Mouse (Mus musculus): Measurements from ENCODE around the gene Olfr1054. TPM values are rescaled to one million over a fixed set of nuclear protein-coding genes. Genes with fewer than 3 reads are reported as not detected.
"Not testable (repeated sequence)": the region's sequence is repeated elsewhere in the genome, so short reads cannot be mapped to it uniquely, and the experiment has no call there.

The Olfr1054 gene
- polyA plus RNA-seq (2015; fragmentation: Nextera tagmentation; extraction: Ambion mirVana), result not detected in 2 replicates

DNA sequence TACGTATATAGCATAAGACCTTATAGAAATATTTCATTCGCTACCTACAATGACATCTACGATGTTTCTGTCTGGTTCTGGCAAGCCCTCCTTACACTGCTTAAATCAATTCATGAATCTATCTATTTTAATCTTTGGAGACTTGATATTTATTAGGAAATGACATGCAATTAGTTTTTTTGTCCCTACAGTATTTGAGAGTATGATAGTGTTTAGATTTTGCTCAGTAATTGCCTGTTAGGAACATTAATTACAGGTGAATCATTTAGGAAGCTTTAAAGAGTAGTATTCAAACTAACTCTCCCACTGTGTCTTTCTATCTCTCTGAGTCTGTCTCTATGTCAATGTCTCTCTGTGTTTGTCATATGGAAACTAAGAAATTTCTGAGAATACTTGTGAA is at the start of gene Olfr1054:
Gene Olfr1054 (minus strand): TSS at position 101 of the 400 bp plus-strand sequence.
- Histone ChIP-seq H3K36me3 (no peaks in the 10 kb centered on the region), H3K4me1 (no peaks in the 10 kb centered on the region), H3K9me3 (no peaks in the 10 kb centered on the region), H3K4me2 (no peak within 1 kb of the TSS), H3K27ac (no peak within 1 kb of the TSS), H3K9ac (no peak within 1 kb of the TSS), H3K27me3 (no peaks in the 10 kb centered on the region), H3K4me3 (no peak within 1 kb of the TSS)
- no peak for ATAC-seq (ENCODE audit: insufficient number of reproducible peaks, low FRiP score, low TSS enrichment, low read depth)
- 82% methylated on average over 3 of the region's 3 CpGs for WGBS

DNA sequence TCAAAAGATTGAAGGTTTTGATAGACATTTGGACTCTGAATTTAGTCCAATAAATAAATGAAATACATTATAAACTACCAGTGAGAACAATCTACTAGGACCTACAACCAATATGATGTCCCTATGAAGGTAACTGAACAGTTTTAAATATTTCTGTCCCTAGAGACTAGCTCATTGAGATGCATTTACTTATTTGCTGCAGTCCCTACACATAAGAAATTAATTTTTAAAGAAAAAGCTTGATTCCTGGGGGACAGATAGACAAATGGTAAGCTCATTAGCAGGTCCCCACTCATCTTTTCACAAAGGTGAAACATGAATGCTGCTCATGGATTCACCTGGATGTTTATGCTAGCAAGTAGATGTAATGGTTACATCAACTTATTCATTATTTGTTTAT is 43.1 kb upstream of the Olfr1054 start, which contains the start of gene Olfr1057:
Gene Olfr1057 (minus strand): TSS at position 101 of the 400 bp plus-strand sequence.
- Histone ChIP-seq H3K27me3 (no peaks in the 10 kb centered on the region), H3K4me3 (no peak within 1 kb of the TSS), H3K27ac (no peak within 1 kb of the TSS), H3K4me1 (no peaks in the 10 kb centered on the region), H3K4me2 (no peak within 1 kb of the TSS), H3K9ac (no peak within 1 kb of the TSS), H3K36me3 (no peaks in the 10 kb centered on the region), H3K9me3 (no peaks in the 10 kb centered on the region)
- no peak for ATAC-seq (ENCODE audit: insufficient number of reproducible peaks, low FRiP score, low TSS enrichment, low read depth)

DNA sequence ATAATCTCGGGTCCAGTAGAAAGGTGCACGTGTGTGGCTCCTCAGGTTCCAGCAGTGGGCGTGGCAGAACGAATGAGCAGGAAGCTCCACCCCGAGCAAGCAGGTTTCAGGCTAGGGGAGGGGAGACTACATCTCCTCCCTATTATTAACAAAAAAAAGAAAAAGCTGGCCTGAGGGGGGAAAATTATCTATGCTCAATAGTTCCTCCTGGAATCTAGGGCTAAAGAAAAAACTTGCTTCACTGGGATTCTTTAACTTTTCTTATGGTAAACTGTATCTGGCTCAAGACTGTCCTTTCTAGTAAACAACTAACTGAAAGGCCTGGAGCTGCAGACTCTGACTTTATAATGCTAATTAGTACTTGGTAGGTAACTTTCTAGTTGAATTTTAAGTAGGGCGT is 31.1 kb upstream of the Olfr1054 start:
- 83% methylated on average over 1 of the region's 6 CpGs for WGBS
- not testable (repeated sequence) for H3K4me1 ChIP-seq; ATAC-seq (ENCODE audit: insufficient number of reproducible peaks, low FRiP score, low TSS enrichment, low read depth); H3K27me3 ChIP-seq; H3K36me3 ChIP-seq; H3K9me3 ChIP-seq; H3K4me2 ChIP-seq; H3K9ac ChIP-seq; H3K27ac ChIP-seq; H3K4me3 ChIP-seq

DNA sequence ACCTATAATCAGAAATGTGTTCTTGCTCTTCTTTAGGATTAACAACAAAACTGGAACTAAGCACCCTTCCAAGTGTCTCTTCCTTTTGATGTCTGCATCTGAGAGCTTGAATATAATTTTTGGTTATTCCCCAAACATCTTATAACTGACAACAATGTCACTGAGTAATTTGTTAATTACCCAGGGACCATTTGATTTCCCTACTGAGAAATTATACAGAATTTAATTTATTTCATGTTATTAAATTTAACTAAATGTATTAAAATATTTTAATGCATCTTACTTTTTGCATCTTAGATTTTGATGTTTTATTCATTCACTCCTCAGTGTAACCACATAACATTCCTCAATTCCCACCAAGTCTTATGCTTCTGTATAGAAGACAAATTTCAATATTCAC is 27.1 kb upstream of the Olfr1054 start, which contains the start of gene Olfr1056:
Gene Olfr1056 (minus strand): TSS at position 101 of the 400 bp plus-strand sequence.
- Histone ChIP-seq H3K9me3 (no peaks in the 10 kb centered on the region), H3K4me3 (no peak within 1 kb of the TSS), H3K36me3 (no peaks in the 10 kb centered on the region), H3K27me3 (no peaks in the 10 kb centered on the region), H3K27ac (no peak within 1 kb of the TSS), H3K4me2 (no peak within 1 kb of the TSS), H3K4me1 (no peaks in the 10 kb centered on the region), H3K9ac (no peak within 1 kb of the TSS)
- ATAC-seq (ENCODE audit: insufficient number of reproducible peaks, low FRiP score, low TSS enrichment, low read depth), result no peak

DNA sequence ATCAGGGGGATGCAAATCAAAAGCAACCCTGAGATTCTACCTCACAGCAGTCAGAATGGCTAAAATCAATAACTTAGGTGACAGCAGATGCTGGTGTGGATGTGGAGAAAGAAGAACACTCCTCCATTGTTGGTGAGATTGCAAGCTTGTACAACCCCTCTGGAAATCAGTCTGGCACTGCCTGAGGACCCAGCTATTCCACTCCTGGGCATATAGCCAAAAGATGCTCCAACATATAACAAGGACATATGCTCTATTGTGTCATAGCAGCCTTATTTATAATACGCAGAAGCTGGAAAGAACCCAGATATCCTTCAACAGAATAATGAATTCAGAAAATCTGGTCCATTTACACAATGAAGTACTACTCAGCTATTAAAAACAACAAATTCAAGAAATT is 16.5 kb upstream of the Olfr1054 start:
- not testable (repeated sequence) for H3K27ac ChIP-seq; H3K9ac ChIP-seq; H3K4me3 ChIP-seq; ATAC-seq (ENCODE audit: insufficient number of reproducible peaks, low FRiP score, low TSS enrichment, low read depth); H3K9me3 ChIP-seq; H3K4me2 ChIP-seq; H3K27me3 ChIP-seq; H3K36me3 ChIP-seq; H3K4me1 ChIP-seq
- 94% methylated on average over 1 of the region's 1 CpGs for WGBS

DNA sequence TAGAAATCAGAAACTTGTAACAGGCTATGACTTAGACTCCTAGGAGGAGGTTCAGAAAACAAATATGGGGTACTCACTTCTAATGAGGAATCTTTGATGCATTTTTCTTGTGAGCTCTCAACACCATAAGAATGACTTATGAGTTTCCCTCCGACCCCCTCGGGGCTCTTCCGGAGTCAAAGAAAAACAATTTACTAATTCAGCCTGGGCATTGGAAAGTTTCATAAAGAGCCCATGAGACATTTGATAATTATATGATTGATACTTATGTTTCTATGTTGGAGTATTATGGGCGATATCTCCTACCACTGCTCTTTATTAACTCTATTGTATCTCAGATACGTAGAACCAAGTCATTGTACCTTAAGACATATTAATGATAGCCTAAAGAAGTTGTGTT is 15.0 kb upstream of the Olfr1054 start, which contains the start of gene Olfr1055:
Gene Olfr1055 (minus strand): TSS at position 101 of the 400 bp plus-strand sequence.
- no peak for ATAC-seq (ENCODE audit: insufficient number of reproducible peaks, low FRiP score, low TSS enrichment, low read depth)
- 85% methylated on average over 5 of the region's 5 CpGs for WGBS
- Histone ChIP-seq H3K27ac (no peak within 1 kb of the TSS), H3K9ac (no peak within 1 kb of the TSS), H3K4me3 (no peak within 1 kb of the TSS), H3K4me1 (no peaks in the 10 kb centered on the region), H3K4me2 (no peak within 1 kb of the TSS), H3K36me3 (no peaks in the 10 kb centered on the region), H3K27me3 (no peaks in the 10 kb centered on the region), H3K9me3 (no peaks in the 10 kb centered on the region)

DNA sequence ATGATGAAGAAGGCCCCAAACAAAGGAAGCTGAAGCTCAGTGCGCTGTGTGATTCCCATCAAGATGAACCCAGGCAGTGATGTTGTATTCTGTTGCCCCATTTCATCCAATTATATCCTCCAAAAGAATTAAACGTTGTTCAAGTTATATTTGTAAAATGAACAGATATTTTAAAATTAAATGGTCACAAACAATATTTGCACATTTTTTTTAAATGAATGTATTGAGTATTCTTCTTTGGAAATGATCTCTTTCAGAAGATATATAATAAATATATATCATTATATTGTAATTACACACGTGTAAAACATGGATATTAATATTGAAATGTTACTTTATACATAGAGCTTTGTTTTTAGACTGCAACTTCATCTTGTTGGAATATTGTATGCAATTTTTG is 20.0 kb downstream of the Olfr1054 start, which contains the start of gene Olfr1053:
Gene Olfr1053 (minus strand): TSS at position 101 of the 400 bp plus-strand sequence.
- Histone ChIP-seq H3K36me3 (no peaks in the 10 kb centered on the region), H3K27me3 (no peaks in the 10 kb centered on the region), H3K9me3 (no peaks in the 10 kb centered on the region), H3K4me3 (no peak within 1 kb of the TSS), H3K9ac (no peak within 1 kb of the TSS), H3K4me1 (no peaks in the 10 kb centered on the region), H3K4me2 (no peak within 1 kb of the TSS), H3K27ac (no peak within 1 kb of the TSS)
- ATAC-seq (ENCODE audit: insufficient number of reproducible peaks, low FRiP score, low TSS enrichment, low read depth), result no peak
- WGBS, result 65% methylated on average over 3 of the region's 3 CpGs

DNA sequence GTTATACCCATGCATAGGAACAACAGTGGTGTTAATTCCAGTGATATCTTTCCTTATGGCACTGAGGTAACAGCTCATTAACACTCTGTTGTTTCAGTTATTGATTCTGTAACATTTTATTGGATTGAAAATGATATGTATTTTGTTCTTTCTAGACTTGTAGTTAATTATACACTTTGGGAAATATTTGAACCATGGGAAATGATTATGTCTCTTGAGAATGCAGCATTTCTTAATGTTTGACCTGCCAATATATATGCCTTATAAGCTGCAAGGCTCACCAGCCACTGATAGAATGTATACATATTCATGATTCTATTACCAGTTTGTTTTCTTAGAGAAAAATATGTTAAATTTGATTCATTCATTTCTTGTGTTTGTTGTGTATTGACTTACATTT is 43.1 kb downstream of the Olfr1054 start, which contains the start of gene Olfr1052:
Gene Olfr1052 (plus strand): TSS at position 301 of the 400 bp plus-strand sequence.
- Histone ChIP-seq H3K4me2 (no peak within 1 kb of the TSS), H3K36me3 (no peaks in the 10 kb centered on the region), H3K4me1 (no peaks in the 10 kb centered on the region), H3K4me3 (no peak within 1 kb of the TSS), H3K9ac (no peak within 1 kb of the TSS), H3K9me3 (no peaks in the 10 kb centered on the region), H3K27me3 (no peaks in the 10 kb centered on the region), H3K27ac (no peak within 1 kb of the TSS)
- ATAC-seq (ENCODE audit: insufficient number of reproducible peaks, low FRiP score, low TSS enrichment, low read depth), result no peak

Other genes with a start within 250 kb of the Olfr1054 start
- gene Olfr1037, start 248.0 kb downstream of the Olfr1054 start, polyA plus RNA-seq (2015; fragmentation: Nextera tagmentation; extraction: Ambion mirVana), result not detected in 2 replicates
- not detected in 2 replicates for gene Olfr1039, start 199.5 kb downstream of the Olfr1054 start, polyA plus RNA-seq (2015; fragmentation: Nextera tagmentation; extraction: Ambion mirVana)
- not detected in 2 replicates for gene Olfr1040, start 188.7 kb downstream of the Olfr1054 start, polyA plus RNA-seq (2015; fragmentation: Nextera tagmentation; extraction: Ambion mirVana)
- not detected in 2 replicates for gene Olfr1042, start 173.6 kb downstream of the Olfr1054 start, polyA plus RNA-seq (2015; fragmentation: Nextera tagmentation; extraction: Ambion mirVana)
- not detected in 2 replicates for gene Olfr1043, start 167.9 kb downstream of the Olfr1054 start, polyA plus RNA-seq (2015; fragmentation: Nextera tagmentation; extraction: Ambion mirVana)
- gene Olfr1044, start 157.6 kb downstream of the Olfr1054 start, polyA plus RNA-seq (2015; fragmentation: Nextera tagmentation; extraction: Ambion mirVana), result not detected in 2 replicates
- not detected in 2 replicates for gene Olfr52, start 149.8 kb downstream of the Olfr1054 start, polyA plus RNA-seq (2015; fragmentation: Nextera tagmentation; extraction: Ambion mirVana)
- not detected in 2 replicates for gene Olfr1045, start 132.4 kb downstream of the Olfr1054 start, polyA plus RNA-seq (2015; fragmentation: Nextera tagmentation; extraction: Ambion mirVana)
- gene Olfr1046, start 116.1 kb downstream of the Olfr1054 start, polyA plus RNA-seq (2015; fragmentation: Nextera tagmentation; extraction: Ambion mirVana), result not detected in 2 replicates
- gene Olfr1047, start 104.0 kb downstream of the Olfr1054 start, polyA plus RNA-seq (2015; fragmentation: Nextera tagmentation; extraction: Ambion mirVana), result not detected in 2 replicates
- not detected in 2 replicates for gene Olfr1048, start 95.1 kb downstream of the Olfr1054 start, polyA plus RNA-seq (2015; fragmentation: Nextera tagmentation; extraction: Ambion mirVana)
- gene Olfr1049, start 77.1 kb downstream of the Olfr1054 start, polyA plus RNA-seq (2015; fragmentation: Nextera tagmentation; extraction: Ambion mirVana), result not detected in 2 replicates
- gene Olfr1051, start 56.3 kb downstream of the Olfr1054 start, polyA plus RNA-seq (2015; fragmentation: Nextera tagmentation; extraction: Ambion mirVana), result not detected in 2 replicates
- not detected in 2 replicates for gene Olfr1052, start 43.0 kb downstream of the Olfr1054 start, polyA plus RNA-seq (2015; fragmentation: Nextera tagmentation; extraction: Ambion mirVana)
- not detected in 2 replicates for gene Olfr1053, start 20.1 kb downstream of the Olfr1054 start, polyA plus RNA-seq (2015; fragmentation: Nextera tagmentation; extraction: Ambion mirVana)
- gene Olfr1055, start 14.9 kb upstream of the Olfr1054 start, polyA plus RNA-seq (2015; fragmentation: Nextera tagmentation; extraction: Ambion mirVana), result not detected in 2 replicates
- gene Olfr1056, start 27.0 kb upstream of the Olfr1054 start, polyA plus RNA-seq (2015; fragmentation: Nextera tagmentation; extraction: Ambion mirVana), result not detected in 2 replicates
- not detected in 2 replicates for gene Olfr1057, start 43.0 kb upstream of the Olfr1054 start, polyA plus RNA-seq (2015; fragmentation: Nextera tagmentation; extraction: Ambion mirVana)
- not detected in 2 replicates for gene Olfr1058, start 53.1 kb upstream of the Olfr1054 start, polyA plus RNA-seq (2015; fragmentation: Nextera tagmentation; extraction: Ambion mirVana)
- gene Olfr1061, start 78.6 kb upstream of the Olfr1054 start, polyA plus RNA-seq (2015; fragmentation: Nextera tagmentation; extraction: Ambion mirVana), result not detected in 2 replicates
- not detected in 2 replicates for gene Olfr1062, start 91.3 kb upstream of the Olfr1054 start, polyA plus RNA-seq (2015; fragmentation: Nextera tagmentation; extraction: Ambion mirVana)
- not detected in 2 replicates for gene Olfr1065, start 115.2 kb upstream of the Olfr1054 start, polyA plus RNA-seq (2015; fragmentation: Nextera tagmentation; extraction: Ambion mirVana)
- gene Olfr1066, start 120.8 kb upstream of the Olfr1054 start, polyA plus RNA-seq (2015; fragmentation: Nextera tagmentation; extraction: Ambion mirVana), result not detected in 2 replicates
- not detected in 2 replicates for gene Olfr228, start 152.0 kb upstream of the Olfr1054 start, polyA plus RNA-seq (2015; fragmentation: Nextera tagmentation; extraction: Ambion mirVana)
- not detected in 2 replicates for gene Olfr1076, start 173.0 kb upstream of the Olfr1054 start, polyA plus RNA-seq (2015; fragmentation: Nextera tagmentation; extraction: Ambion mirVana)
- not detected in 2 replicates for gene Olfr1079, start 207.0 kb upstream of the Olfr1054 start, polyA plus RNA-seq (2015; fragmentation: Nextera tagmentation; extraction: Ambion mirVana)
- not detected in 2 replicates for gene Olfr1080, start 222.8 kb upstream of the Olfr1054 start, polyA plus RNA-seq (2015; fragmentation: Nextera tagmentation; extraction: Ambion mirVana)

Measured in limb, embryonic 15.5 days (tissue).